Mouse (Mus musculus) right cerebral cortex, postnatal 36 days (tissue): ENCODE measurements around the gene Apc2.
"Not testable (repeated sequence)": the region's sequence is repeated elsewhere in the genome, so short reads cannot be mapped to it uniquely, and the experiment has no call there.

Experiments used
- DNase-seq, 2 experiments: peaks; one replicate each; pipeline ENCODE4 v3.0.0; 2022; ENCODE audit warnings: low spot score in 2 of 2, mixed read lengths in 1 of 2

Apc2 gene

DNA sequence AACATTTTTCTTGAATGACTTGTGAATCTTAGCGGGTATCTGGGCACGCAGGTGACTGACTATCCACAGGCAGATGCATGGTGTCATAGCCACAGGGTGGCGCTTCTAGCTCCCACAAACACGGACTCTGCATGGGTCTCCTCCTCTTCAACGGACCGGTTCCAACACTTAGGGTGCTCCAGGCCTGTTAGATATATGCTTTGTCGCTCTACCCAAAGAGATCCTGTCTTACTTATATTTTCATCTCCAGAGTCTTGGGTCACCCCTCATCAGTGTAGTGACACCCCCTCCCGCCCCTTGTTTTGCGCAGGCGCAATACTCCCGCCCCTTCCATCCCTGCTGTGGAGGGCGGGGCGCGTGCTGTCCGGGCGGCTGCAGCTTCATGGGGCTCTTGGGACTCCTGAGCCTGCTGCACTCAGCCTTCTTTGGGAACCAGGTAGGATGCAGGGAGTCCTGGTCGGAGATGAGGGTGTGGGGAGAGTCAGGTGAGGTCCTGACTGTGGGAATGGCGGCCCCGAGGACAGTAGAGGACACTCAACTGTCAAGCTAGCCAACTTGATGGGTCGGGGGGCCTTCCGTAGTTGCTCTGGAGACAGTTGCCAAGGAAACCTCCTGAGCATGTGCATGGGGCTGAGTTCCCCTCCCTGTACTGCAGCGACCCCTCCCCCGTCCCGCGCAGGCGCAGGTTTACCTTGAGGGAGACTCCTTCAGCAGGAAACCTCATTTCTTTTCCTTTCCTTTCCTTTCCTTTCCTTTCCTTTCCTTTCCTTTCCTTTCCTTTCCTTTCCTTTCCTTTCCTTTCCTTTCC is at the start of gene Apc2:
Gene Apc2, plus strand, starts transcription at position 360 of the 808 bp plus-strand sequence.
- peak; percentile 62 to 64 for DNase-seq

DNA sequence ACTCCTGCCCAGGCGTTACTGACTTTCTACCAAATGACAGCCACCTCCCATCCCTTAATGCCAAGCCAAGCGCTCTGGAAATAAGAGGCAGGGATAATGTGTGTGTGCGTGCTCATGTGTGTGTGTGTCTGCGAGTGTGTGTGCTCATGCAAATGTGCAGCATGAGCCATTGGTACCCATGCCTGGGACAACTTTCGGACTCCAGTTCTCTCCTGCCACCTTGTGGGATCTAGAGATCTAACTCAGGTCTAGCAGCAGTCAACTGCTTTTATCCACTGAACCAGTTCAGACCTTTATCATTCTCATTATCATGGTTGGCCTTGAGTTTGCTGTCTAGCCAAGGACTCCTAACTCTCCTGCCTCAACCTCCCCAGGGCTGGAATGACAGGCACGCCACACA is 47.9 kb upstream of the Apc2 start:
- DNase-seq, result no peak

DNA sequence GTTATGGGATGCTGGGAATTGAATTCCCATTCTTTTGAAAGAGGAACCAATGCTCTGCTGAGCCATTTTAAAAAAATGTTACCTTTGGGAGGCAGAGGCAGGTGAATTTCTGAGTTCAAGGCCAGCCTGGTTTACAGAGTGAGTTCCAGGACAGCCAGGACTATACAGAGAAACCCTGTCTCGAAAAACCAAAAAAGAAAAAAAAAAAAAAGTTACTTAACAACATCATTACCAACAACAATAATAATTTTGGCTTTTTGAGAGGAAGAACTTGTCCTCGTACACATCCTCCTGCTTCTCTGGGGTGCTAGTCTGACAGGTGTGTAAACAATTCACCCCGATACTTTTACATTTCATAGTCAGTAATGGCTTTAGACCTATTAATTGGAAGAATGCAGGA is 47.3 kb upstream of the Apc2 start:
- not testable (repeated sequence) for DNase-seq

- peak; percentile 92 to 93 for DNase-seq
These were observed 46.7 kb upstream of the Apc2 start, which contains the start of gene Ndufs7 for GRCm38 (mm10) chr10:80248971-80249640. Ndufs7 (plus strand) TSS chr10:80249121.

DNA sequence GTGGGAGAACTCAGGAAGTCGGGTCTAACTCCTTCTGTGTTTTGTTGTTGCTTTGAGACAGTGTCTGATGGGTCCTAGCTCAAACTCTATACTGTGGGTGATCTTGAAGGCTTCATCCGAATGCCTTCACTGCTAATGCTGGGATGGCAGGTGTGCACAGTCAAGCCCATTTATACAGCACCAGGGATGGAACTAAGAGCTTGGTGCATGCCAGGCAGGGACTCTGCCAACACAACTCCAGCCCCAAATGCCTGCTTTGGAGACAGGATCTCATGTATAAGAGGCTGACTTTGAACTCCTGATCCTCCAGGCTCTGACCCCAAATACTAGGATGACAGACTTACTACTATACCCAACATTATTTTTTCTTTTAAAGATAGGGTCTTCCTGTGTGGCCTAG is 45.7 kb upstream of the Apc2 start:
- DNase-seq, result no peak

DNA sequence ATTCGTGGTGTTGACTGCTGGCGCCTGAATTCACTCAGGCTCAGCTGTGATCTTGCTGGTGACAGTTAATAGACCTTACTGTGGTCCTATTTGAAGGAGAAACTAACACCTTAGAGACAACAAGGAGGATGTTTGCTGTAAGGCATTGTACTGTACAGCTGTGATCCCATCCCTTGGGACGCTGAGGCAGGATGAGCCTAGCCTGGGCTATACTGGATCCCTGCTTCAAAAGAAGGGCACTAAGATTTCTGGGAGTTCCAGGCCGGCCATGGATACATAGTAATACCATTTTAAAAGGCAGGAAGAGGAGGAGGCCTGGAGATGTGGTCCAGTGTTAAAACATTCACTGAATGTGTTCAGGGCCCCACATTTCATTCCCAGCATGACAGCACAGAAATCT is 45.2 kb upstream of the Apc2 start:
- no peak for DNase-seq

- no peak for DNase-seq
These were observed 43.8 kb upstream of the Apc2 start for GRCm38 (mm10) chr10:80252011-80252410.

DNA sequence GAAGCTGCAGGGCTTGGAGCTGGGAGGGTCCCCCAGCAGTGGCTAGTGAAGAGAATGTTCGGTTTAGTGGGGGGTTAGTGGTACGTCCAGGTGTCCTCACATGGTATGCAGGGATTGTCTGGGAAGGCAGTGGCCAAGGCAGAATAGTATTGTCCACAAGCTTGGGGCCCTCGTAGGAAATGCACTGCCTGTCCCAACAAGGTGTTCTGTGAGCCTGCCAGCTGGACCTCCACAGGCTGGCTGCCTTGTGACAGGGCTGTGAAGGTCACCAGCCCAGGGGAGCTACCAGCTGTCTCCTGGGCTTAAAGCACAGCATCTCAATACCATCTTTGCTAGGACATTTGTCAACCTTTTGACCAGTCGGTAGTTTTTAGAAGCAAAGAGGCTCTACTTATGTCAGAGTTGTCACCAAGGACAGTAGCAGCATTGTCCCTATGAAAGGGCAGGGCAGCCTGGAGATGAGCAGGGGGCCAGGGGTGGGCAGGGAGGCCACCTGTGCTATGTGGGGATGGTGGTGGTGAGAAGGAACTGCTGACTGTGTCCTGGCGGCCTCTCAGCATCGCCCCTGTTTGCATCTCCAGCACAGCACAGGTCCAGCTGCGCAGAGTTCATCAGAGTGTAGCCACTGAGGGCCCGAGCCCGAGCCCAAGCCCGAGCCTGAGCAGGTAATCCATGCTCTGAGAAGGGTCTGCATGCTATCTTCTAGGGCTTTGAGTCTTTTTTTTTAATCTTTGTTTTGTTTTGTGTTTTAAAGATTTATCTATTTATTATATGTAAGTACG is 43.1 kb upstream of the Apc2 start:
- DNase-seq, result no peak

DNA sequence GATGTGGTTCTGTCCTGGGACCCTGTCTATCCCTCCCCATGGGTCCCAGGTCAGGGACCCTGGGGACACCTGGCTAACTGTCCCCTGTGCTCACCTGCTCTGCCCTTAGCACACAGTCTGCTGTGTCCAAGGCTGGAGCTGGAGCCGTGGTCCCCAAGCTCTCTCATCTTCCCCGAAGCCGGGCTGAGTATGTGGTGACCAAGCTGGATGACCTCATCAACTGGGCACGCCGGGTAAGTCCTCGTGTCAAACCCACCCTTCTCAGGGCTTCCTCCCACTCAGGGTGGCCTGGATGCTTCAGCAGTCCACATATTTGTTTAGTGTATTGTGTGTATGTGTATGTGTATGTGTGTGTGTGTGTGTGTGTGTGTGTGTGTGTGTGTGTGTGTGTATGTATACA is 42.2 kb upstream of the Apc2 start:
- DNase-seq, result no peak

GRCm38 (mm10) chr10:80254331-80255297 is 41.2 kb upstream of the Apc2 start:
- no peak for DNase-seq

- no peak for DNase-seq
These were observed 39.8 kb upstream of the Apc2 start for GRCm38 (mm10) chr10:80255881-80256535.

DNA sequence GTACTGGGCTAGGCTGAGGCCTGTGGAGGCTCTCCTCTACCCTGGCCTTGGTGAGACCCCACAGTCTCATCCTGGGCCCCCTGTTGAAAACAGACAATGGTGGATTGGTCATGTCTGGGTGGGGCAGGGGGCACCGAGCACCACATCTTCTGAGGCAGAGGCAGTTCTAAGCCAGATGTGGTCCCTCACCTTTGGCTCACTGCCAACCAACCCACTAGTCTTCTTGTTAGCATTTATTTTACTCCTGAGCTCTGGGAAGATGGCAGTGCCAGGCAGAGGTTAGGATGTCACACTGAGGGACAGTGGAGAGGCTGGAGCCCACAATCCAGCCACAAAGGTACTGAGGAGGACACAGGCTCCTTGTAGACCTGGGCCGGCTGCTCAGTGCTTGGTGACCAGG is 37.8 kb upstream of the Apc2 start:
- no peak for DNase-seq

DNA sequence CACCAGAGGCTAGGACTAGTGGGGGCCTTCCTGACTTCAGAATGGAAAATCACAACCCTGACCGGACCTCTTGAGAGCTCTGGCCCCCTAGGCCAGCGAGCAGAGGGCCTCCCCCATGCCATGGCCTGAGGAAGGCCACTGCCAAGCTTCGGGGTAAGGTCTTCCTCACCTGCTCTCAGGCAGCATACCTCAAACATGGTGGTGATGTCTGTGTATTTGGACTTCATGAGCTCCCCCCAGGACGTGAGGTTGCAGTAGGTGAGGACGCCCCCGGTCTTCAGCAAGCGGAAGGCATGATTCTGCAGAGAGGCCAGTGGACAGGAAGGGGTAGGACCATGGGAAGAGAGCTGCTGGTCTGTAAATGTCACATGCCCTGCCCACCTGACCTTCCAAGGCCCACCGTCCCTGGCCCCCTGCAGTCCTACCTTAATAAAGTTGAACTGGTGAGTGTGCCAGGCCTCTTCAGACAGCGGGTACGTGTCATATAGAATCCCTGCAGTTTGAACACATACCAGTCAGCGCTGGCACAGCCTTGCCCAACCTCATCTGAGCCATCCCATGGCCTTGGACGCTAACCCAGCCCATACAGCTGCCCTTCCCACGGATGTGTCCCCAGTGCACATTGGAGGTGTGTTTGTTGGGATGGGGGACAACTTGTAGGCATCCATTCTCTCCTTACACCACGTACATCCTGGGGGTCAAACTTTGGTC is 36.9 kb upstream of the Apc2 start:
- DNase-seq, result no peak

GRCm38 (mm10) chr10:80259463-80259805 is 36.3 kb upstream of the Apc2 start:
- DNase-seq, result no peak

DNA sequence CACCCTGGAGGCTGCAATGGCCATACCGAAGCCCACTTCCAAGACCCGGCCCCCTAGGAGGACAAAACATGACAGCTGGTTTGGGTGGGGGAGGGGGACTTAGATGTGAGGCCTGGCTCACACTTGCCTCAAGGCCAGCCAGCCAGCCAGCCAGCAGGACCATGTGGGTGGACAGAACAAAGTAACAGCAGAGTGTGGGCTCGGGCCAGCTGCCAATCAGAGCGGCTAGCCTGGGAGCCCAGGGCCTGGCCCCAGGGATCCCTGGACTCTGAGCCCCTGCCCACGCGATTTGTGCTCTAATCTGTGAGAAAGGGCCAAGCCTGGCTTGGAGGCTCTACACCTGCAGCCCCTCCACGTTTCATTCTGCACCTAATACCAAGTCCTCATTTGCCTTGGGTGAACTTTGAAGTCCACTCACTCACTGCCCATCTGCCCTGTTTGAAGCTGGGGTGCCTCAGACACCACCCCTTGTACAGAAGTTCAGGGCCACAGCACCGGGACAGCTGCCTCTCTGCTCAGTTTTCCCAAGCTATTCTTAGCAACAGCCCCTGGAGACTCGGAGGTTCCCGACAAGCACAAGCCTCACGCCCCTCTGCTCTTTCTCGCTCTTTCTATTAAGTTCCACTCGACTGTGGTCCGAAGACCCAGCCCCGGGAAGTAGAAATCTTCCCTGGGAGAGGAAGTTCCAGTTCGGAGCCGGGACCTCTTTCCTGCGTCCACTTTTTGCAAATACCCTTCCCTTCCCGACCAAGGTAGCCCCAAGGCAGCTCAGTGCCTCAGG is 35.7 kb upstream of the Apc2 start:
- DNase-seq, result peak; percentile 57 to 72

DNA sequence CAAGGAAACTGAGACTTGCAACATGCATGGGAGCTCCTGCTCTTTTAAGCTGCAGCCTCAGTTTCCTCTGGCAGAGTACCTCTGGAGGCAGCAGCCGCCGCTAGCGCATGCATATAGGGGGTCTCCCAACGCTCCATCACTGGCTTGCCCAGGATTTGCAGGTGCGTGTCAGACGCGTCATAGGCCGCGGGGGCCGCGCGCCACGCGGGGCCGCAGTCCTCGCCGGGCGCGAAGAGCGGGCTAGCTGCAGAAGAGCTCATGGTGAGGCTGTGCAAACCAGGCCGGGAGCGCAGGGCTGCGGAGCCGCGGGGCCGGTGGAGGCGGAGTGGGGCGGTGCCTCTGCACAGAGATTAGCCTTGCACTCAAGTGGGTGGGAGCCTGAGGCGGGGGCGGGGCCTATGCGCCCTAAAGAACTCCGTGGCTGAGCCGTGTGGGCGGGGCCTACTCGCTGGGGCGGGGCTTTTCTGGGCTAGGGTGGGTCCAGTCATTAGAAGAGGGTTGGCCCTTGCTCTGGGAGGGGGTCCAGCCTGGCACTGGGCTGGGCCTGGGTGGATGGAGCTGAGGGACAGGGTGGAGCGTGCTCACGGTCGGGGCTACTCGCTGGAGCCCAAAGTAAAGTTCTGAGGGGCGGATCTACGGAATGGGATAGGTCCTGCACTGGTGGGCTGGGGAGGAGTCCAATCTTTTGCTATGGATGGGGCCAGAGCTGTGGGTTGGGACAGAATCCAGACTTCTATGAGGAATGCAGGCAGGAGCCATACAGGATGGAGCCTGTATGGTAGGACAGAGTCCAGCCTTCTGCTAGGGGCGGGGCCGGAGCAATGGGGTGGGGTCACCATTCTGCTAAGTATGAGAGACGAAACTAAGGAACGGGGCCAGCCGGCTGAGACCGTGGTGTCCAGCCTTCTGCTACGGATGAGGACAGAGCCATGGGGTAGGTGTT is 34.9 kb upstream of the Apc2 start, which contains the start of the genes Gamt and Dazap1:
Gene Gamt, minus strand, starts transcription at position 371 of the 943 bp plus-strand sequence.
Gene Dazap1, plus strand, starts transcription at position 845 of the 943 bp plus-strand sequence.
- peak; percentile 86 to 89 for DNase-seq

DNA sequence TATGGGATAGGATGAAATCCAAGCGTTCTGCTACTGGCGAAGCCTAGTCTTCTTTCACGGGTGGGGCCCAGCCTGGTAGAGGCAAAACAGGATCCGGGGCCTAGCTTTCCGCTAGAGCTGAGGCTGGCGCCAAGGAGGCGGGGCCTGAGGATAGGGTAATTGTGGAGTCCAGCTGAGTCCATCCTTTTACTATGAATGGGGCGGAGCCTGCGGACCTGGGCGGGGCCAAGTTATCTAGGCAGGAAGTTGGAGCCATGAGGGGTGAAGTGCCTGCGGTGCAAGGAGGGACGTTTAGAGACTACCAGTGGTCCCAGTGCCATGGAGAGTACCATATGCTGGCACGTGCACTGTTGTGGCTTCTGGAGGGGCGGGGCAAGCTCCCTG is 34.2 kb upstream of the Apc2 start:
- peak; percentile 86 to 87 for DNase-seq

DNA sequence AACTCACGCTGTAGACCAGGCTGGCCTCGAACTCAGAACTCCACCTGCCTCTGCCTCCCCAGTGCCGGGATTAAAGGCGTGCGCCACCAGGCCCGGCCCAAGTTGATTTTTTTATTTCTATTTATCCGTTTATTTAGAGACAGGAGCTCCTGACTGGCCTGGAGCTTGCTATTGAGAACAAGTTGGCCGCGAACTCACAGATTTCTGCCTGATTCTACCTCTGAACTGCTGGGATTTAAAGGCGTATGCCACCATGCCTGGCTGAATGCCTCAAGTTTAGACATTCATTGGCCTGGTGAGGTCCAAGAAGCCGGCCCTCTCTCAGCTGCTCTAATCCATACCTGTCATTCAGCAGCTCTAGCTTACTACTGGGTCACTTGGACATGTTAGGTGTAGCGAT is 33.6 kb upstream of the Apc2 start:
- no peak for DNase-seq
